Mouse (Mus musculus): ENCODE data around the gene Smoc2. TPM values are rescaled to one million over a fixed set of nuclear protein-coding genes. Genes with fewer than 3 reads are reported as not detected.

The Smoc2 gene
- polyA plus RNA-seq, 1 experiment from 2014 or later = 122 TPM

GRCm38 (mm10) chr17:14412460-14412859, 133.2 kb downstream of the Smoc2 start:
- ATAC-seq = no peak
- H3K9ac ChIP-seq (ENCODE audit: low read depth, low read length) = no peak overlapping the region
- H3K36me3 ChIP-seq (ENCODE audit: control insufficient read depth, insufficient read depth, low read length) = no peaks in the 10 kb centered on the region
- no peaks in the 10 kb centered on the region for H3K9me3 ChIP-seq (ENCODE audit: control insufficient read depth, low read length)
- no peaks in the 10 kb centered on the region for H3K4me1 ChIP-seq (ENCODE audit: control insufficient read depth, insufficient read depth, low read length)
- H3K27ac ChIP-seq (ENCODE audit: low read length) = no peak overlapping the region
- H3K4me3 ChIP-seq (ENCODE audit: low read length) = no peak overlapping the region
- WGBS = 73% methylated on average over 2 of the region's 2 CpGs
- no peaks in the 10 kb centered on the region for H3K27me3 ChIP-seq (replicated peaks; ENCODE audit: control insufficient read depth, insufficient read depth, low read length)
- H3K4me2 ChIP-seq (ENCODE audit: low read depth, low read length) = no peak overlapping the region

- WGBS = 49% methylated on average over 5 of the region's 5 CpGs
Observed at GRCm38 (mm10) chr17:14414511-14414910, 135.2 kb downstream of the Smoc2 start.

GRCm38 (mm10) chr17:14420460-14421046, 141.2 kb downstream of the Smoc2 start:
- H3K4me1 ChIP-seq (ENCODE audit: control insufficient read depth, insufficient read depth, low read length) = no peaks in the 10 kb centered on the region
- H3K27ac ChIP-seq (ENCODE audit: low read length) = no peak overlapping the region
- no peaks in the 10 kb centered on the region for H3K9me3 ChIP-seq (ENCODE audit: control insufficient read depth, low read length)
- H3K4me2 ChIP-seq (ENCODE audit: low read depth, low read length) = no peak overlapping the region
- H3K9ac ChIP-seq (ENCODE audit: low read depth, low read length) = no peak overlapping the region
- H3K4me3 ChIP-seq (ENCODE audit: low read length) = no peak overlapping the region
- ATAC-seq = no peak
- 51% methylated on average over 8 of the region's 8 CpGs for WGBS
- H3K27me3 ChIP-seq (replicated peaks; ENCODE audit: control insufficient read depth, insufficient read depth, low read length) = no peaks in the 10 kb centered on the region
- no peaks in the 10 kb centered on the region for H3K36me3 ChIP-seq (ENCODE audit: control insufficient read depth, insufficient read depth, low read length)

More at GRCm38 (mm10) chr17:14414511-14414910, 135.2 kb downstream of the Smoc2 start:
- Histone ChIP-seq H3K36me3 (ENCODE audit: control insufficient read depth, insufficient read depth, low read length) (no peaks in the 10 kb centered on the region), H3K27me3 (replicated peaks; ENCODE audit: control insufficient read depth, insufficient read depth, low read length) (no peaks in the 10 kb centered on the region), H3K27ac (ENCODE audit: low read length) (no peak overlapping the region), H3K4me3 (ENCODE audit: low read length) (no peak overlapping the region), H3K4me2 (ENCODE audit: low read depth, low read length) (no peak overlapping the region), H3K9me3 (ENCODE audit: control insufficient read depth, low read length) (no peaks in the 10 kb centered on the region), H3K9ac (ENCODE audit: low read depth, low read length) (no peak overlapping the region), H3K4me1 (ENCODE audit: control insufficient read depth, insufficient read depth, low read length) (no peaks in the 10 kb centered on the region)
- ATAC-seq = no peak

GRCm38 (mm10) chr17:14426481-14426880, 147.2 kb downstream of the Smoc2 start:
- WGBS = 64% methylated on average over 6 of the region's 6 CpGs
- no peaks in the 10 kb centered on the region for H3K4me1 ChIP-seq (ENCODE audit: control insufficient read depth, insufficient read depth, low read length)
- ATAC-seq = no peak

GRCm38 (mm10) chr17:14434717-14435116, 155.4 kb downstream of the Smoc2 start:
- 66% methylated on average over 4 of the region's 4 CpGs for WGBS
- Histone ChIP-seq H3K4me1 (ENCODE audit: control insufficient read depth, insufficient read depth, low read length) (no peaks in the 10 kb centered on the region), H3K4me2 (ENCODE audit: low read depth, low read length) (no peak overlapping the region), H3K27me3 (replicated peaks; ENCODE audit: control insufficient read depth, insufficient read depth, low read length) (no peaks in the 10 kb centered on the region), H3K9me3 (ENCODE audit: control insufficient read depth, low read length) (no peaks in the 10 kb centered on the region), H3K9ac (ENCODE audit: low read depth, low read length) (no peak overlapping the region), H3K36me3 (ENCODE audit: control insufficient read depth, insufficient read depth, low read length) (no peaks in the 10 kb centered on the region), H3K4me3 (ENCODE audit: low read length) (no peak overlapping the region), H3K27ac (ENCODE audit: low read length) (no peak overlapping the region)
- ATAC-seq = no peak

More at GRCm38 (mm10) chr17:14426481-14426880, 147.2 kb downstream of the Smoc2 start:
- no peaks in the 10 kb centered on the region for H3K27me3 ChIP-seq (replicated peaks; ENCODE audit: control insufficient read depth, insufficient read depth, low read length)
- H3K9ac ChIP-seq (ENCODE audit: low read depth, low read length) = no peak overlapping the region
- H3K27ac ChIP-seq (ENCODE audit: low read length) = no peak overlapping the region
- H3K4me2 ChIP-seq (ENCODE audit: low read depth, low read length) = no peak overlapping the region
- no peaks in the 10 kb centered on the region for H3K9me3 ChIP-seq (ENCODE audit: control insufficient read depth, low read length)
- H3K36me3 ChIP-seq (ENCODE audit: control insufficient read depth, insufficient read depth, low read length) = no peaks in the 10 kb centered on the region
- no peak overlapping the region for H3K4me3 ChIP-seq (ENCODE audit: low read length)

GRCm38 (mm10) chr17:14445611-14446010, 166.3 kb downstream of the Smoc2 start:
- Histone ChIP-seq H3K27ac (ENCODE audit: low read length) (no peak overlapping the region), H3K36me3 (ENCODE audit: control insufficient read depth, insufficient read depth, low read length) (no peaks in the 10 kb centered on the region), H3K27me3 (replicated peaks; ENCODE audit: control insufficient read depth, insufficient read depth, low read length) (no peaks in the 10 kb centered on the region), H3K4me3 (ENCODE audit: low read length) (no peak overlapping the region), H3K9ac (ENCODE audit: low read depth, low read length) (no peak overlapping the region), H3K9me3 (ENCODE audit: control insufficient read depth, low read length) (no peaks in the 10 kb centered on the region), H3K4me1 (ENCODE audit: control insufficient read depth, insufficient read depth, low read length) (peaks cover 4% of the 10 kb centered on the region; the same call in 1 of the 2 replicates), H3K4me2 (ENCODE audit: low read depth, low read length) (no peak overlapping the region)
- WGBS = 80% methylated on average over 5 of the region's 5 CpGs
- ATAC-seq = no peak

- no peak overlapping the region for H3K9ac ChIP-seq (ENCODE audit: low read depth, low read length)
- no peaks in the 10 kb centered on the region for H3K27me3 ChIP-seq (replicated peaks; ENCODE audit: control insufficient read depth, insufficient read depth, low read length)
- ATAC-seq = peak; percentile 64
- peaks cover 4% of the 10 kb centered on the region; the same call in 1 of the 2 replicates for H3K4me1 ChIP-seq (ENCODE audit: control insufficient read depth, insufficient read depth, low read length)
- WGBS = 51% methylated on average over 5 of the region's 5 CpGs
- no peak overlapping the region for H3K4me3 ChIP-seq (ENCODE audit: low read length)
- H3K9me3 ChIP-seq (ENCODE audit: control insufficient read depth, low read length) = no peaks in the 10 kb centered on the region
- H3K27ac ChIP-seq (ENCODE audit: low read length) = no peak overlapping the region
- H3K4me2 ChIP-seq (ENCODE audit: low read depth, low read length) = no peak overlapping the region
- no peaks in the 10 kb centered on the region for H3K36me3 ChIP-seq (ENCODE audit: control insufficient read depth, insufficient read depth, low read length)
Observed at GRCm38 (mm10) chr17:14447275-14447674, 168.0 kb downstream of the Smoc2 start.

Other genes starting within 250 kb of the Smoc2 start
- not detected in 2 replicates for gene Gm7358, start 220.0 kb upstream of the Smoc2 start, polyA plus RNA-seq (2015; fragmentation: Nextera tagmentation; extraction: Ambion mirVana)
- 4.5 and 5.1 TPM in 2 replicates for gene Dact2, start 75.2 kb upstream of the Smoc2 start, polyA plus RNA-seq (2015; fragmentation: Nextera tagmentation; extraction: Ambion mirVana)